8 mouse cellular contexts compared by ENCODE assay signal in genomic region chr9:4259841-4260745, GRCm38 (mm10). TPM values are rescaled to one million over a fixed set of nuclear protein-coding genes. Genes with fewer than 3 reads are reported as not detected.
A peak's percentile ranks its signal among the peaks of the same experiment; 100 is the strongest.
DNase-seq lines count a peak whose midpoint lies in the region; ATAC-seq and TF ChIP-seq lines count a peak whose summit lies in the region.

No protein-coding gene starts in this region.

- no peak overlapping the region for H3K9ac ChIP-seq in lung, embryonic 14.5 days
- H3K9ac ChIP-seq in hindbrain, embryonic 16.5 days (ENCODE audit: low read depth, low read length) = no peak overlapping the region; the same call in 1 of the 2 replicates
- H3K9ac ChIP-seq in midbrain, embryonic 14.5 days (replicated peaks; ENCODE audit: low read length) = no peak overlapping the region

- DNase-seq in CD4-positive, CD25-positive, alpha-beta regulatory T cell, adult 2 months (ENCODE audit: low read depth, low spot score) = peak; percentile 71
- DNase-seq in lung, embryonic 14.5 days = peak; percentile 21
- DNase-seq in lung, adult 18-20 months = no peak
- DNase-seq in embryo, embryonic 11 days = peak; percentile 49
- peak; percentile 82 for DNase-seq in midbrain, embryonic 14.5 days
- no peak for DNase-seq in frontal cortex, postnatal 10 days (ENCODE audit: low spot score in 2 of 2)

- H3K4me2 ChIP-seq in lung, embryonic 14.5 days = no peak overlapping the region
- H3K4me2 ChIP-seq in hindbrain, embryonic 16.5 days (ENCODE audit: low read length) = peak overlapping the region; percentile 14; the same call in 1 of the 2 replicates
- 0 out of 2 replicates have a peak overlapping the region, but pooled peaks have one; percentile 10 for H3K4me2 ChIP-seq in midbrain, embryonic 14.5 days (ENCODE audit: low read length)

- no peak for ATAC-seq in CD4-positive, CD25-positive, alpha-beta regulatory T cell, adult 4 months
- ATAC-seq in lung, embryonic 14.5 days (ENCODE audit: insufficient read depth) = no peak; the same call in 1 of the 2 replicates
- ATAC-seq in hindbrain, embryonic 16.5 days = peak; percentile 70
- peak; percentile 66 for ATAC-seq in midbrain, embryonic 14.5 days (ENCODE audit: low FRiP score, low TSS enrichment)

- H3K27ac ChIP-seq in lung, embryonic 14.5 days (ENCODE audit: low read depth) = no peak overlapping the region
- H3K27ac ChIP-seq in hindbrain, embryonic 16.5 days (ENCODE audit: low read depth, low read length) = no peak overlapping the region
- no peak overlapping the region for H3K27ac ChIP-seq in midbrain, embryonic 14.5 days (replicated peaks; ENCODE audit: low read depth, low read length)

- peaks cover 12% of the 10 kb centered on the region for H3K9me3 ChIP-seq in lung, embryonic 14.5 days (ENCODE audit: low read depth, low read length)
- H3K9me3 ChIP-seq in hindbrain, embryonic 16.5 days (ENCODE audit: control insufficient read depth, low read length) = peaks cover 11% of the 10 kb centered on the region
- H3K9me3 ChIP-seq in midbrain, embryonic 14.5 days (ENCODE audit: control insufficient read depth, low read length) = peaks cover 8% of the 10 kb centered on the region

- no peaks in the 10 kb centered on the region for H3K4me1 ChIP-seq in lung, embryonic 14.5 days (ENCODE audit: insufficient read depth)
- H3K4me1 ChIP-seq in hindbrain, embryonic 16.5 days (ENCODE audit: control insufficient read depth, insufficient read depth, low read depth, low read length) = no peaks in the 10 kb centered on the region
- no peaks in the 10 kb centered on the region for H3K4me1 ChIP-seq in midbrain, embryonic 14.5 days (ENCODE audit: control insufficient read depth, insufficient read depth, low read length)

- WGBS in lung, embryonic 14.5 days = 58% methylated on average over 47 of the region's 65 CpGs
- 63% methylated on average over 64 of the region's 65 CpGs for WGBS in hindbrain, embryonic 16.5 days
- 69% methylated on average over 65 of the region's 65 CpGs for WGBS in midbrain, embryonic 14.5 days

- H3K36me3 ChIP-seq in lung, embryonic 14.5 days (ENCODE audit: insufficient read depth) = no peaks in the 10 kb centered on the region
- no peaks in the 10 kb centered on the region for H3K36me3 ChIP-seq in hindbrain, embryonic 16.5 days (ENCODE audit: control insufficient read depth, insufficient read depth, low read length)
- H3K36me3 ChIP-seq in midbrain, embryonic 14.5 days (ENCODE audit: control insufficient read depth, insufficient read depth, low read length) = no peaks in the 10 kb centered on the region

- no peaks in the 10 kb centered on the region for H3K27me3 ChIP-seq in lung, embryonic 14.5 days (ENCODE audit: insufficient read depth, low read length)
- H3K27me3 ChIP-seq in hindbrain, embryonic 16.5 days (replicated peaks; ENCODE audit: control insufficient read depth, insufficient read depth, low read length) = no peaks in the 10 kb centered on the region
- H3K27me3 ChIP-seq in midbrain, embryonic 14.5 days (ENCODE audit: control insufficient read depth, insufficient read depth, low read length) = no peaks in the 10 kb centered on the region

- TF ChIP-seq CTCF in lung, embryonic 14.5 days (IDR thresholded peaks at IDR 0.05; ENCODE audit: low read depth) = no peak

- H3K4me3 ChIP-seq in lung, embryonic 14.5 days (ENCODE audit: low read depth, low read length) = 0 out of 2 replicates have a peak overlapping the region, but pooled peaks have one; percentile 14
- H3K4me3 ChIP-seq in hindbrain, embryonic 16.5 days (ENCODE audit: low read length) = peak overlapping the region; percentile 23
- H3K4me3 ChIP-seq in midbrain, embryonic 14.5 days (replicated peaks; ENCODE audit: low read depth, low read length) = peak overlapping the region; percentile 17; the same call in 1 of the 2 replicates

RNA-seq across cellular contexts. Expression of gene Aasdhppt, which starts 49.2 kb away (rescaled TPM):
- 10 to 100 TPM; 29.3 to 32.5 TPM for polyA plus RNA-seq in CD4-positive, CD25-positive, alpha-beta regulatory T cell, adult 4 months (2017; shearing (Covaris generic))
- 31.4 and 33.3 TPM in 2 replicates for polyA plus RNA-seq in lung, embryonic 14.5 days (2014; fragmentation: Nextera tagmentation; extraction: Ambion mirVana)
- 33.5 and 33.6 TPM in 2 replicates for polyA plus RNA-seq in hindbrain, embryonic 16.5 days (2015; fragmentation: Nextera tagmentation; extraction: Ambion mirVana)
- 36.0 and 38.0 TPM in 2 replicates for polyA plus RNA-seq in midbrain, embryonic 14.5 days (2014; fragmentation: Nextera tagmentation; extraction: Ambion mirVana)

RNA-seq across cellular contexts. Expression of gene Kbtbd3, which starts 49.5 kb away (rescaled TPM):
- polyA plus RNA-seq in CD4-positive, CD25-positive, alpha-beta regulatory T cell, adult 4 months (2017; shearing (Covaris generic)) = 10 to 100 TPM; 11.2 to 16.1 TPM
- 5.7 and 6.6 TPM in 2 replicates for polyA plus RNA-seq in lung, embryonic 14.5 days (2014; fragmentation: Nextera tagmentation; extraction: Ambion mirVana)
- 12.2 and 12.9 TPM in 2 replicates for polyA plus RNA-seq in hindbrain, embryonic 16.5 days (2015; fragmentation: Nextera tagmentation; extraction: Ambion mirVana)
- polyA plus RNA-seq in midbrain, embryonic 14.5 days (2014; fragmentation: Nextera tagmentation; extraction: Ambion mirVana) = 10.1 and 11.3 TPM in 2 replicates

Comparison
In these comparisons a context has a peak if more than half of its experiments do, and no peak if none do; other contexts are left out.
1. DNase-seq: peak in CD4-positive, CD25-positive, alpha-beta regulatory T cell, adult 2 months (single experiment), lung, embryonic 14.5 days (single experiment), embryo, embryonic 11 days (single experiment) and midbrain, embryonic 14.5 days (single experiment); none in lung, adult 18-20 months (0 of 2) and frontal cortex, postnatal 10 days (0 of 2).
2. ATAC-seq: peak in hindbrain, embryonic 16.5 days (single experiment) and midbrain, embryonic 14.5 days (single experiment); none in CD4-positive, CD25-positive, alpha-beta regulatory T cell, adult 4 months (single experiment) and lung, embryonic 14.5 days (single experiment).
3. Peak in every context shown above with its lines, with median percentiles within 50 percentile points of each other: H3K4me3 ChIP-seq.